Mouse (Mus musculus): ENCODE measurements around the gene Smoc1. TPM values are rescaled to one million over a fixed set of nuclear protein-coding genes. Genes with fewer than 3 reads are reported as not detected.

Smoc1 gene
- polyA plus RNA-seq, 1 experiment from 2014 or later = 1.6 TPM

- no peak overlapping the region for H3K4me3 ChIP-seq (ENCODE audit: low read length)
- 80% methylated on average over 5 of the region's 5 CpGs for WGBS
Measured at GRCm38 (mm10) chr12:81128693-81129092, 102.1 kb downstream of the Smoc1 start.

GRCm38 (mm10) chr12:81130692-81131091 lies 104.1 kb downstream of the Smoc1 start:
- 28% methylated on average over 3 of the region's 3 CpGs for WGBS
- H3K9me3 ChIP-seq (ENCODE audit: control insufficient read depth, low read length) = no peaks in the 10 kb centered on the region
- no peak overlapping the region for H3K4me2 ChIP-seq (ENCODE audit: low read depth, low read length)
- no peak overlapping the region for H3K9ac ChIP-seq (ENCODE audit: low read length)
- H3K27ac ChIP-seq (ENCODE audit: low read length) = no peak overlapping the region
- H3K27me3 ChIP-seq (ENCODE audit: control insufficient read depth, insufficient read depth, low read depth, low read length) = no peaks in the 10 kb centered on the region
- H3K4me3 ChIP-seq (ENCODE audit: low read length) = no peak overlapping the region
- H3K4me1 ChIP-seq (replicated peaks; ENCODE audit: control insufficient read depth, insufficient read depth, low read length) = no peaks in the 10 kb centered on the region
- H3K36me3 ChIP-seq (ENCODE audit: control insufficient read depth, insufficient read depth, low read length) = no peaks in the 10 kb centered on the region
- no peak for ATAC-seq (ENCODE audit: low read depth)

More at GRCm38 (mm10) chr12:81128693-81129092, 102.1 kb downstream of the Smoc1 start:
- Histone ChIP-seq H3K36me3 (ENCODE audit: control insufficient read depth, insufficient read depth, low read length) (no peaks in the 10 kb centered on the region), H3K4me1 (replicated peaks; ENCODE audit: control insufficient read depth, insufficient read depth, low read length) (no peaks in the 10 kb centered on the region), H3K4me2 (ENCODE audit: low read depth, low read length) (no peak overlapping the region), H3K27ac (ENCODE audit: low read length) (no peak overlapping the region), H3K9ac (ENCODE audit: low read length) (no peak overlapping the region), H3K9me3 (ENCODE audit: control insufficient read depth, low read length) (no peaks in the 10 kb centered on the region), H3K27me3 (ENCODE audit: control insufficient read depth, insufficient read depth, low read depth, low read length) (no peaks in the 10 kb centered on the region)
- ATAC-seq (ENCODE audit: low read depth) = no peak

DNA sequence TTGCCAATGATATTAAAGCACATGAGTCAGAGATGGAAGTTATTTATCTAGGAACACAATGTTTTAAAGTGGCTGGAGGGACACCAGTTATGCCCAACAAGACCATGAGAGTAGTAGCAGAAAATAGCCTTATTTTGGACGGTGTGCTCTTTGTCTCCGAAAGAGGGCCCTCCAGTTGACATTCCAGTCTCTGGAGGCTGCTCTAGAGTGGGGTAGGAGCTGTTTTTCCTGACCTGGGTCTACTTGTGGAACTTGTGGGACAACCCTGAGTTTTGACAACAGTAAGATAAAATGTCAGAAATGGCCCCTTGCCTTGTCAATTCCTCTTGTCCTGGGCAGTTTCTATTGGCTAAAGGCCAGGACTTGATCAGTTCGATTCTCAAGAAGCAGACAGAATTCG lies 104.5 kb downstream of the Smoc1 start:
- H3K4me1 ChIP-seq (replicated peaks; ENCODE audit: control insufficient read depth, insufficient read depth, low read length) = no peaks in the 10 kb centered on the region
- no peak overlapping the region for H3K27ac ChIP-seq (ENCODE audit: low read length)
- H3K9me3 ChIP-seq (ENCODE audit: control insufficient read depth, low read length) = no peaks in the 10 kb centered on the region
- 52% methylated on average over 4 of the region's 4 CpGs for WGBS
- H3K9ac ChIP-seq (ENCODE audit: low read length) = no peak overlapping the region
- no peaks in the 10 kb centered on the region for H3K36me3 ChIP-seq (ENCODE audit: control insufficient read depth, insufficient read depth, low read length)
- ATAC-seq (ENCODE audit: low read depth) = no peak
- H3K4me3 ChIP-seq (ENCODE audit: low read length) = no peak overlapping the region
- no peaks in the 10 kb centered on the region for H3K27me3 ChIP-seq (ENCODE audit: control insufficient read depth, insufficient read depth, low read depth, low read length)
- no peak overlapping the region for H3K4me2 ChIP-seq (ENCODE audit: low read depth, low read length)

- Histone ChIP-seq H3K36me3 (ENCODE audit: control insufficient read depth, insufficient read depth, low read length) (no peaks in the 10 kb centered on the region), H3K27ac (ENCODE audit: low read length) (no peak overlapping the region), H3K4me1 (replicated peaks; ENCODE audit: control insufficient read depth, insufficient read depth, low read length) (no peaks in the 10 kb centered on the region), H3K9me3 (ENCODE audit: control insufficient read depth, low read length) (no peaks in the 10 kb centered on the region), H3K9ac (ENCODE audit: low read length) (no peak overlapping the region), H3K4me2 (ENCODE audit: low read depth, low read length) (no peak overlapping the region), H3K4me3 (ENCODE audit: low read length) (no peak overlapping the region), H3K27me3 (ENCODE audit: control insufficient read depth, insufficient read depth, low read depth, low read length) (no peaks in the 10 kb centered on the region)
- 58% methylated on average over 4 of the region's 4 CpGs for WGBS
- no peak for ATAC-seq (ENCODE audit: low read depth)
Measured at GRCm38 (mm10) chr12:81133055-81133665, 106.6 kb downstream of the Smoc1 start.

- no peaks in the 10 kb centered on the region for H3K27me3 ChIP-seq (ENCODE audit: control insufficient read depth, insufficient read depth, low read depth, low read length)
- no peak overlapping the region for H3K27ac ChIP-seq (ENCODE audit: low read length)
- H3K9me3 ChIP-seq (ENCODE audit: control insufficient read depth, low read length) = no peaks in the 10 kb centered on the region
- no peak overlapping the region for H3K4me2 ChIP-seq (ENCODE audit: low read depth, low read length)
- no peak for ATAC-seq (ENCODE audit: low read depth)
- no peaks in the 10 kb centered on the region for H3K4me1 ChIP-seq (replicated peaks; ENCODE audit: control insufficient read depth, insufficient read depth, low read length)
- 85% methylated on average over 6 of the region's 6 CpGs for WGBS
- H3K36me3 ChIP-seq (ENCODE audit: control insufficient read depth, insufficient read depth, low read length) = no peaks in the 10 kb centered on the region
- no peak overlapping the region for H3K9ac ChIP-seq (ENCODE audit: low read length)
- H3K4me3 ChIP-seq (ENCODE audit: low read length) = no peak overlapping the region
Measured at GRCm38 (mm10) chr12:81138217-81138616, 111.6 kb downstream of the Smoc1 start.

DNA sequence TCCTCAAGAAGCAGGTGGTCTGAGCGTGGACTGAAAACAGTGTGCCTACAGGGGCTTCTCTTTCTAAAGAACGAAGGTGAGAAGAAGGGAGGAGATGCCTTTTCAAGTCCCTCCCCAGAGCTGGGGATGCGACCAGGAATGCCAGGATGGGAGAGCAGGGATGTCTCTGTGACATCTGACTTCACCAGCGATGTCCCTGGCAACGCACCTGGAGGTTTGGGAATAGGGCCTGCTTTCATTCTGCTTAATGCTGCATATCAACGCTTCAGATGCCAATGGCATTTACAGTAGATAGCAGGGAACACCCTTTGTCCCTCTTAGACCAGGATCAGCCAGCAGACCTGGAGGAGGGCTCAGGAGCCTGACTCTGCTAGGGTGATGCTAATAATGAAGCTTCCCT lies 112.9 kb downstream of the Smoc1 start:
- H3K4me3 ChIP-seq (ENCODE audit: low read length) = no peak overlapping the region
- no peak for ATAC-seq (ENCODE audit: low read depth)
- no peaks in the 10 kb centered on the region for H3K36me3 ChIP-seq (ENCODE audit: control insufficient read depth, insufficient read depth, low read length)
- WGBS = 86% methylated on average over 6 of the region's 6 CpGs
- H3K4me1 ChIP-seq (replicated peaks; ENCODE audit: control insufficient read depth, insufficient read depth, low read length) = no peaks in the 10 kb centered on the region
- no peaks in the 10 kb centered on the region for H3K27me3 ChIP-seq (ENCODE audit: control insufficient read depth, insufficient read depth, low read depth, low read length)
- no peak overlapping the region for H3K27ac ChIP-seq (ENCODE audit: low read length)
- no peak overlapping the region for H3K9ac ChIP-seq (ENCODE audit: low read length)
- no peak overlapping the region for H3K4me2 ChIP-seq (ENCODE audit: low read depth, low read length)
- no peaks in the 10 kb centered on the region for H3K9me3 ChIP-seq (ENCODE audit: control insufficient read depth, low read length)

GRCm38 (mm10) chr12:81140594-81141328 lies 114.2 kb downstream of the Smoc1 start:
- no peak overlapping the region for H3K9ac ChIP-seq (ENCODE audit: low read length)
- no peak overlapping the region for H3K4me2 ChIP-seq (ENCODE audit: low read depth, low read length)
- H3K36me3 ChIP-seq (ENCODE audit: control insufficient read depth, insufficient read depth, low read length) = no peaks in the 10 kb centered on the region
- WGBS = 44% methylated on average over 9 of the region's 9 CpGs
- H3K4me1 ChIP-seq (replicated peaks; ENCODE audit: control insufficient read depth, insufficient read depth, low read length) = no peaks in the 10 kb centered on the region
- H3K27me3 ChIP-seq (ENCODE audit: control insufficient read depth, insufficient read depth, low read depth, low read length) = no peaks in the 10 kb centered on the region
- H3K27ac ChIP-seq (ENCODE audit: low read length) = peak overlapping the region; percentile 55
- H3K9me3 ChIP-seq (ENCODE audit: control insufficient read depth, low read length) = no peaks in the 10 kb centered on the region
- H3K4me3 ChIP-seq (ENCODE audit: low read length) = no peak overlapping the region
- ATAC-seq (ENCODE audit: low read depth) = peak; percentile 70

GRCm38 (mm10) chr12:81141329-81141711 lies 114.7 kb downstream of the Smoc1 start:
- ATAC-seq (ENCODE audit: low read depth) = peak; percentile 47
- Histone ChIP-seq H3K27me3 (ENCODE audit: control insufficient read depth, insufficient read depth, low read depth, low read length) (no peaks in the 10 kb centered on the region), H3K9ac (ENCODE audit: low read length) (no peak overlapping the region), H3K4me2 (ENCODE audit: low read depth, low read length) (no peak overlapping the region), H3K27ac (ENCODE audit: low read length) (no peak overlapping the region), H3K9me3 (ENCODE audit: control insufficient read depth, low read length) (no peaks in the 10 kb centered on the region), H3K4me3 (ENCODE audit: low read length) (no peak overlapping the region), H3K4me1 (replicated peaks; ENCODE audit: control insufficient read depth, insufficient read depth, low read length) (no peaks in the 10 kb centered on the region), H3K36me3 (ENCODE audit: control insufficient read depth, insufficient read depth, low read length) (no peaks in the 10 kb centered on the region)
- 33% methylated on average over 7 of the region's 7 CpGs for WGBS

DNA sequence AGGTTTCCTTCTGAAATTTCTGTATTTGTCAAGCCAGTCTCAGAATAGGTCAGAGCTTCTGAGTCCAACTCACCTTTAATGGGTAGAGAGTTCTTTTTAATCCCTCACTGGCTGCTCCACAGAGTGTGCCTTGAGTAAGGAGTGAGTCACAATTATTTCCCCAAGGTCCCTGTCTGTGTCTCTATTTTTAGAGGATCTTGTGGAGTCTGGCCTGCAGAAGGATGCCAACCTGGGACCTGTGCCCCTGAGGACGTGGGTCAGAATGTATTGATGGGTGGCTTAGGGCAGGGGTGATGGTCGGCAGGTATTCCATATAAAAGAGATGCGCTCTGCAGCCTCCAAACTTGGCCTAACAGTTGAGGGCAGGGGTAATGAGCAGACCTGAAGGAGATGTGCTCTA lies 115.6 kb downstream of the Smoc1 start:
- H3K4me2 ChIP-seq (ENCODE audit: low read depth, low read length) = no peak overlapping the region
- ATAC-seq (ENCODE audit: low read depth) = no peak
- H3K9ac ChIP-seq (ENCODE audit: low read length) = no peak overlapping the region
- H3K4me1 ChIP-seq (replicated peaks; ENCODE audit: control insufficient read depth, insufficient read depth, low read length) = no peaks in the 10 kb centered on the region
- no peak overlapping the region for H3K27ac ChIP-seq (ENCODE audit: low read length)
- no peak overlapping the region for H3K4me3 ChIP-seq (ENCODE audit: low read length)
- H3K27me3 ChIP-seq (ENCODE audit: control insufficient read depth, insufficient read depth, low read depth, low read length) = no peaks in the 10 kb centered on the region
- 80% methylated on average over 3 of the region's 3 CpGs for WGBS
- no peaks in the 10 kb centered on the region for H3K36me3 ChIP-seq (ENCODE audit: control insufficient read depth, insufficient read depth, low read length)
- no peaks in the 10 kb centered on the region for H3K9me3 ChIP-seq (ENCODE audit: control insufficient read depth, low read length)

All from lung, embryonic 16.5 days (tissue).